Mouse (Mus musculus) lung, adult 2 months (tissue): Measurements from ENCODE around the gene Enoph1. TPM values are rescaled to one million over a fixed set of nuclear protein-coding genes. Genes with fewer than 3 reads are reported as not detected.

Experiments
- DNase-seq: peaks from one replicate; pipeline ENCODE4 v3.0.0; 2022
- H3K4me1 ChIP-seq: fragments of 200-500 bp; 2 replicates; pipeline ENCODE4 v1.6.1; 2011; ENCODE audit warnings: low read length; ENCODE audit not compliant: control insufficient read depth, insufficient read depth
- H3K4me3 ChIP-seq: fragments of 200-500 bp; replicated peaks from 2 replicates; pipeline ENCODE3; 2011; ENCODE audit warnings: low read depth, mild to moderate bottlenecking, control low read depth, low read length; ENCODE audit errors: extremely low read depth
- CTCF ChIP-seq: fragments of 200-500 bp; IDR thresholded peaks from 2 replicates; pipeline ENCODE4 v1.5.1; 2011; ENCODE audit warnings: mild to moderate bottlenecking, low read length, control low read depth; ENCODE audit not compliant: insufficient read depth
- POLR2A ChIP-seq: fragments of 200-500 bp; IDR thresholded peaks from 2 replicates; pipeline ENCODE4 v1.6.1; 2011; ENCODE audit warnings: low read depth, mild to moderate bottlenecking, control low read depth, low read length, borderline replicate concordance; ENCODE audit errors: extremely low read depth
- whole genome bisulfite sequencing: fragments of 180-500 bp; shearing (Covaris S2); methylation state at CpG from one replicate; pipeline ENCODE4 v1.1.7; 2018; 5-methylcytosine and 5-hydroxymethylcytosine counted together
- polyA plus RNA-seq: library from polyadenylated mRNA; depleted of rRNA; stranded (reverse); fragments of >200 nt; gene quantifications from 2 replicates; pipeline ENCODE4 v1.2.3, GENCODE M21; 2012

Gene Enoph1
- polyA plus RNA-seq, 1 experiment = 33.1 TPM

DNA sequence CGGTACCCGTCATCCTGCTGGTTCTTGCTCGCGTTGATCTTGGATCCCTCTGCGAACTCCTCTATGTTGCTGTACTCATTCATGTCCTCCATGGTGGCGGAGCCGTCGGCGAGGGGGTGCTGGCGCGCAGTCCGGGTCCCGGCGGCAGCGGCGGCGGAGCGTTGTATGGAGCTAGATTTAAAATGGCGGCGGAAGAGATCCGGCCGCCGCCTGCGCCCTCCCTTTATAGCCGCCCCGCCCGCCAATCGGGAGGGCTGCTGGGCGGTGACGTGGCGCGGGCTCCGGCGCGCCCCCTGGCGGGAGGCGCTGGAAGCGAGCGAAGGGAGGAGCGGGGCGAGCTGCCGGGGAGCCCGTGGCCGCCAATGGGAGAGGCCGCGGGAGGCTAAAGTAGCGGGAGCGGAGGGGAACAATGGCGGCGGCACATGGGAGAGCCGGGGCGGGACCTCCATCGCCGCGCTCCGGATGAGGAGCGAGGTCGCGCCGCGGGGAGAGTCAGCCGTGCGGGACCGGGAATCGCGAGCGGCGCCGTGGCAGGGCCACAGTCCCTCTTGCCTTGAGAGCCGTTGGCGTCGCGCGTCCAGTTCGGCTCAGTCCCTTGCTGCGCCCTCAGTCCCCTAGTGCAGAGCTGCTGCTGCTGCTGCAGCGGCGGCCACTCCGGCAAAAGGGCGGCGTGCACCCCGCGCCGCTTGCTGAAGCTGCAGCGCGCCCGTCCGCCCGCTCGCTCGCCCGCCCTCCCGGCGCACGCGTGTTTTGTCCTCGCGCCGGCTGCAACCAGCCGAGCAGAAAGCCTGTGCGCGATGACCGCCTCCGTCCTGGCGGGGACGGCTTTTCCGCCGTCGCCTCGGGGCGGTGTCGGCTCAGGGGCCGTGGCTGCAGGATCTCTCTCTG, 827 bp upstream of the Enoph1 start:
- WGBS = under 1% methylated on average over 98 of the region's 113 CpGs
- peak; percentile 96 for DNase-seq
- Histone ChIP-seq H3K4me1 (peaks cover 19% of the 10 kb centered on the region), H3K4me3 (peak overlapping the region; percentile 94)
- TF ChIP-seq CTCF = peak; percentile 47; the same call in 1 of the 2 replicates
- peak; percentile 82 for TF ChIP-seq POLR2A

GRCm38 (mm10) chr5:100040281-100040784, 548 bp downstream of the Enoph1 start:
- H3K4me1 ChIP-seq = peaks cover 19% of the 10 kb centered on the region
- peak; percentile 64 for DNase-seq
- WGBS = under 1% methylated on average over 19 of the region's 19 CpGs
- TF ChIP-seq POLR2A = no peak
- TF ChIP-seq CTCF = no peak
- H3K4me3 ChIP-seq = peak overlapping the region; percentile 94

DNA sequence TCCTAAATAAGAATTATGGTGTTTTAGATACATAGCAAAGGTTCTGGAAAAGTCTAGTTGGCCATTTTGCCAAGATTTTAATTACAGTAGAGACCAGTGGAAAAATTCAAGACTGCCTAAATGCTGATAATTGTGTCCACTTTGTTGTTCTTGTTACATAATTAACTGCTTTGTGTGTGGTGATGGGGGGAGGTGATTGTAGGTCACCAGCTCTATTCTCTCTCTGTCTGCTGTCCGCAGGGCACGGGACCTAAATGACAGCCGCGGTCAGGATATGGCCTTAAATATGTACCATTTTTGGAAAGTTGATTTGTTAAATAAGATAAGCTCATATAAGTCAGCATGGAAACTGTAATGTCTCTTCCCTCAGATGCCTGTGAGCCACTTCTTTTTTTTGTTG, 1.5 kb downstream of the Enoph1 start:
- no peak for DNase-seq
- H3K4me3 ChIP-seq = no peak overlapping the region
- 78% methylated on average over 4 of the region's 4 CpGs for WGBS
- TF ChIP-seq CTCF (no peak), POLR2A (no peak)
- peaks cover 14% of the 10 kb centered on the region for H3K4me1 ChIP-seq

- TF ChIP-seq CTCF (no peak), POLR2A (no peak)
- WGBS = 76% methylated on average over 8 of the region's 8 CpGs
- Histone ChIP-seq H3K4me3 (no peak overlapping the region), H3K4me1 (peaks cover 10% of the 10 kb centered on the region)
- no peak for DNase-seq
These were observed 2.7 kb downstream of the Enoph1 start for GRCm38 (mm10) chr5:100042467-100042866.

DNA sequence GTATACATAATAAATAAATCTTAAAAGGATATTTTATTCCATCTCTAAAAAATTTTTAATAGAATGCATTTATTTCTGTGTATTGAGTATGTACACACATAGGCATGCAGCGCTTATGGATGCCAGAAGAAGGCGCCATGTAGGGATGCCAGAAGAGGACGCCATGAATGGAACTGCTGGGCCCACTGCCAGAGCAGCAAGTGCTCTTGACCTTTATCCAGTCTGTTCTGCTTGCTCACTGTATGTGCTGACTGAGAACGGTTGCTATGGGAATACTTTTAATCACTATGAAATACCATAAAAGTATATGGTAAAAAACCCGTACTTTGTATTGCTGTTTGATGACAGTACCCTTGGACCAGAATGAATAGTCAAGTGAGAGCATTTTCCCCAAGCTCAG, 3.6 kb downstream of the Enoph1 start:
- 50% methylated on average over 5 of the region's 5 CpGs for WGBS
- peak; percentile 75 for DNase-seq
- TF ChIP-seq POLR2A (no peak), CTCF (no peak)
- no peak overlapping the region for H3K4me3 ChIP-seq
- peaks cover 15% of the 10 kb centered on the region for H3K4me1 ChIP-seq

GRCm38 (mm10) chr5:100044030-100044429, 4.2 kb downstream of the Enoph1 start:
- WGBS = 64% methylated on average over 4 of the region's 4 CpGs
- no peak for DNase-seq
- Histone ChIP-seq H3K4me3 (no peak overlapping the region), H3K4me1 (peaks cover 15% of the 10 kb centered on the region)
- TF ChIP-seq POLR2A = no peak
- TF ChIP-seq CTCF = no peak

DNA sequence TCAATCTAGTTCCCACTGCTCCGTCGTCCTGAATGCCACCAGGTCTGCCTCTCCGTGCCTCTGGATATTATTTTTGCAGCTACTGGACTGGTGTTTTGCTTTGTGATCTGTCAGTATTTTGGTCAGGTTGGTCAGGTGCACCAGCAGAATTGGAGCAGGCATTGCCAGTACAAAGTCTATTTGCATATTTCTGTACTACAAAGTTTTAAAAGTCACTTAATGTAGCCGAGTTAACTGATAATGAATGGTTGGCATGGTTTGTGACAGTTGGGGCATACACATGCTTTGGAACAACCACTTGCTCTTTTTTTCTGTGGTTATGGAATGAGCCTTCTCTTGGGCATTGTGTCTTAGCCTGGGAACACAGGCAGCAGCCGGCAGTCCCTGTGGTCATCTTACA, 4.8 kb downstream of the Enoph1 start:
- no peak for DNase-seq
- no peak overlapping the region for H3K4me3 ChIP-seq
- peaks cover 15% of the 10 kb centered on the region for H3K4me1 ChIP-seq
- 63% methylated on average over 5 of the region's 5 CpGs for WGBS
- TF ChIP-seq POLR2A = no peak
- no peak for TF ChIP-seq CTCF

DNA sequence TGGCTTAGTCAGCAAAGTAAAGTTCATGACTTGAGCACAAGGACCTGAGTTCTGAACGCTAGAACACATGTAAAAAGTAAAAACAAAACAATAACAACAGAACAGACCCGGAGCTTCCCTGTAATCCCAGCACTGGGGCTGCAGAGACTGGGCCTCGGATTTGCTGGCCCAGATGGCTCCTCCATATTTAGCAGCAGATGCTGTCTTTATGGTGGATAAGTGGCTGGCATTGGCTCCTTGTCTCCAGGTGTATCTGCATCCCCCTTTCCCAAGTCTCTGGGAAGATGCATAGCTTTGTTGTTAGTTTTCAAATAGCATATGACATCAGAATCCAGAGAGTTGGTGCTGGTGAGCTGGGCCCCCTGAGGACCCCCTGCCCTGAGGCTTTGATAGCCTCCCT, 6.3 kb downstream of the Enoph1 start:
- peaks cover 10% of the 10 kb centered on the region for H3K4me1 ChIP-seq
- TF ChIP-seq CTCF = no peak
- no peak for TF ChIP-seq POLR2A
- no peak overlapping the region for H3K4me3 ChIP-seq
- WGBS = 81% methylated on average over 3 of the region's 3 CpGs
- DNase-seq = no peak

GRCm38 (mm10) chr5:100047143-100047640, 7.4 kb downstream of the Enoph1 start:
- H3K4me1 ChIP-seq = peaks cover 10% of the 10 kb centered on the region
- WGBS = 74% methylated on average over 8 of the region's 8 CpGs
- DNase-seq = no peak
- no peak overlapping the region for H3K4me3 ChIP-seq
- TF ChIP-seq POLR2A = no peak
- TF ChIP-seq CTCF = no peak
